Mouse (Mus musculus) G1E (cell line): ENCODE data around the gene Chad.

ENCODE experiments used
- CTCF ChIP-seq: IDR thresholded peaks from 2 replicates; pipeline ENCODE4 v1.5.1; 2012; ENCODE audit warnings: low read depth, low read length, inconsistent platforms, mixed read lengths
- GATA1 ChIP-seq: IDR thresholded peaks from 2 replicates; pipeline ENCODE4 v1.6.1; 2012; ENCODE audit warnings: borderline replicate concordance, low read length, inconsistent platforms, mixed read lengths
- POLR2AphosphoS5 ChIP-seq: IDR thresholded peaks from 2 replicates; pipeline ENCODE4 v1.6.1; 2012; ENCODE audit warnings: low read depth, low read length, inconsistent platforms; ENCODE audit not compliant: insufficient replicate concordance

DNA sequence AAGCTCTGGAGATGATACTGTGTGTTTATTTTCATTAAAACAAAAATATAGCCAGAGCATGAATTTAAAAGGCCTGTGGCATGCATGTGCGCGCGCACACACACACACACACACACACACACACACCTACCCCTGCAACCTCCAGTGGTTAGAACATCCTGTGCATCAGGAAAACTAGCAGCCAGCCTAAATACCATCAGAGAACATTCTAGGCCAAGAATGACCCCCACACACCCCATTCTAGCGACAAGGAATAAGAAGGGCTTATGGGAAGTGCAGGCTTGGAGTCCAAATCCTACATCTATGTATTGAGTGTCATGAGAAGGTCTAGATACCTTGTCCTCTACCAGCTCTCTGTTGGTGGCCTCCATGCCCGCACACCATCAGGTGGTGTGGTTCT lies 1.5 kb upstream of the Chad start:
- TF ChIP-seq GATA1 (no peak), POLR2AphosphoS5 (no peak), CTCF (no peak)
